In genomic region chr11:118891516-118891915, GRCm38 (mm10) we compare ENCODE assay signal across 14 mouse cellular contexts. TPM values are rescaled to one million over a fixed set of nuclear protein-coding genes. Genes with fewer than 3 reads are reported as not detected.
DNase-seq lines count a peak whose midpoint lies in the region; ATAC-seq lines count a peak whose summit lies in the region.
"Had no signal": no experiment of that assay in that cellular context is flagged by ENCODE, and none has a peak within 500 bp of the region (broad histone marks: within the 10 kb centered on the region; RNA-seq: fewer than 3 reads in every experiment).

No protein-coding gene starts in this region.

- DNase-seq in left cerebral cortex, postnatal 4 days = peak; percentile 77
- DNase-seq in left cerebral cortex, postnatal 25 days (ENCODE audit: low spot score in 2 of 2) = no peak
- peak; percentile 99 for DNase-seq in cerebellum, postnatal 14 days
- DNase-seq in right cerebral cortex, adult 2 months (ENCODE audit: low spot score in 2 of 2) = no peak
- DNase-seq in kidney, postnatal 14 days = no peak
- no peak for DNase-seq in thymus, adult 18-20 months
- DNase-seq: gastrocnemius, adult 2 months; heart, postnatal 36 days; kidney, adult 18-20 months; liver, embryonic 13.5 days; spleen, adult 18-20 months had no signal

- intact Hi-C loops in left cerebral cortex, postnatal 4 days (cut with DNase I) = no loop called here
- intact Hi-C loops in left cerebral cortex, postnatal 25 days (cut with DNase I) = no loop called here

- no peaks in the 10 kb centered on the region for H3K9me3 ChIP-seq in hindbrain, embryonic 15.5 days
- H3K9me3 ChIP-seq: heart, embryonic 10.5 days; liver, embryonic 13.5 days had no signal

- no peak for ATAC-seq in hindbrain, embryonic 15.5 days (ENCODE audit: low FRiP score, low read depth)

- H3K27me3 ChIP-seq in hindbrain, embryonic 15.5 days = no peaks in the 10 kb centered on the region
- H3K27me3 ChIP-seq: liver, embryonic 13.5 days had no signal

- peak overlapping the region; percentile 81 for H3K27ac ChIP-seq in hindbrain, embryonic 15.5 days (replicated peaks)
- H3K27ac ChIP-seq: gastrocnemius, adult 2 months; heart, embryonic 10.5 days; liver, embryonic 13.5 days had no signal

- 76% methylated on average over 15 of the region's 15 CpGs for WGBS in hindbrain, embryonic 15.5 days

- no peaks in the 10 kb centered on the region for H3K36me3 ChIP-seq in hindbrain, embryonic 15.5 days
- H3K36me3 ChIP-seq: heart, embryonic 10.5 days; liver, embryonic 13.5 days had no signal

- H3K4me3 ChIP-seq in hindbrain, embryonic 15.5 days = no peak overlapping the region
- H3K4me3 ChIP-seq: gastrocnemius, adult 2 months; heart, embryonic 10.5 days; liver, embryonic 13.5 days had no signal

- 0 out of 2 replicates have a peak overlapping the region, but pooled peaks have one; percentile 6 for H3K4me2 ChIP-seq in hindbrain, embryonic 15.5 days
- H3K4me2 ChIP-seq: liver, embryonic 13.5 days had no signal

- no peak overlapping the region for H3K9ac ChIP-seq in hindbrain, embryonic 15.5 days
- H3K9ac ChIP-seq: liver, embryonic 13.5 days had no signal

- peaks cover 38% of the 10 kb centered on the region for H3K4me1 ChIP-seq in hindbrain, embryonic 15.5 days (replicated peaks)
- H3K4me1 ChIP-seq: heart, embryonic 10.5 days; liver, embryonic 13.5 days had no signal

RNA-seq across cellular contexts. Expression of gene Rbfox3, which starts 19.9 kb away (rescaled TPM):
- 100 to 1,000 TPM; 185 to 192 TPM for total RNA-seq in left cerebral cortex, postnatal 4 days (2021)
- 100 to 1,000 TPM; 328 to 335 TPM for total RNA-seq in left cerebral cortex, postnatal 25 days (2021)
- polyA plus RNA-seq in hindbrain, embryonic 15.5 days (2015; fragmentation: Nextera tagmentation; extraction: Ambion mirVana) = 71.8 and 77.9 TPM in 2 replicates
- total RNA-seq: MEL had no signal

Comparison
In these comparisons a context has a peak if more than half of its experiments do, and no peak if none do; other contexts are left out.
1. DNase-seq: peak in left cerebral cortex, postnatal 4 days (single experiment) and cerebellum, postnatal 14 days (2 of 2); none in left cerebral cortex, postnatal 25 days (0 of 2), right cerebral cortex, adult 2 months (0 of 2), kidney, postnatal 14 days (single experiment) and thymus, adult 18-20 months (0 of 2).